9 mouse cellular contexts compared by ENCODE assay signal in the genomic region with DNA sequence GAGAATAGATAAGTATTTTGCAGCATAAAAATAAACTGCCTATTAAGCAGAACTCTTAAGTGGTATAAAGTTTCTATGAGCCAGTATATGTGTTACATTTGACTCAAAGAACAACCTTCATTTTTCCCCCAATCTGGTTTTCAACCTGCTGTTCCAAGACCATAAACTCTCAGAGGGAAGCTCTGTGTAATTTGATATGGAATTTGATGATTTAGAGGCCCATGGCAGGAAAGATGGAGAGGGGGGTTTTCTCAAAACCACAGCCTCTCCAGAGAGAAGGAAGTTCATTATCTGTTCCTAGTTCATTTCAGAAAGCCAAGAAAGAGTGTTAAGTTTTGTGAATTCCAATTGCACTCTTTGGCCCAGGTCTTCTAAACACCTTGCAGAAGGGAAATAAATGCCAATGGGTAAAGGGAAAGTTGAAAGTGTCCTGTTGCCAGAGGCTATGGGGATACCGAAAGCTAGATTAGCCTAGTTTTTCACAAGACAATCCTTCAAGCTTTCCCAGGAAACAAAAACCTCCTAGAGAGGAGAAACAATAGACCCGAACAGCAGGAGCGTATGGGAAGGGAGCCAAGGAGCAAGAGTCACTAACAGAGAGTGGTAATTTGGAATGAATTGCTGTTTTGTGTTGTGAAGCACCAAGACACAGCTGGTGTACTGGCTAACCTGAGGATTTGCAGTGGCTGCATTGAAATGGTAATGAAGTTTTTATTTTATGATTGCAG.
DNase-seq lines count a peak whose midpoint lies in the region.
"Had no signal": no experiment of that assay in that cellular context is flagged by ENCODE, and none has a peak within 500 bp of the region (broad histone marks: within the 10 kb centered on the region; RNA-seq: fewer than 3 reads in every experiment).

No protein-coding gene starts in this region.

- peak; percentile 3 for DNase-seq in adrenal gland, postnatal 10 days
- no peak for DNase-seq in adrenal gland, postnatal 36 days
- DNase-seq in right cerebral cortex, postnatal 10 days (ENCODE audit: low spot score in 2 of 2) = peak; percentile 19 to 26
- DNase-seq in right cerebral cortex, postnatal 25 days = no peak
- DNase-seq in kidney, postnatal 14 days = peak; percentile 35
- DNase-seq in telencephalon, adult 2 months (ENCODE audit: low read depth, low spot score) = peak; percentile 64
- DNase-seq in thymus, adult 18-20 months = no peak
- no peak for DNase-seq in left cerebral cortex, postnatal 14 days (ENCODE audit: low spot score in 2 of 2)
- DNase-seq: cerebellum, adult 11-12 months had no signal

- intact Hi-C loops in left cerebral cortex, postnatal 14 days (cut with DNase I) = loop anchor here (10.0 kb wide), 2 partner anchors 124 to 166 kb away; a partner anchor contains a TSS

Comparison
In these comparisons a context has a peak if more than half of its experiments do, and no peak if none do; other contexts are left out.
1. DNase-seq: peak in adrenal gland, postnatal 10 days (single experiment), right cerebral cortex, postnatal 10 days (2 of 2), kidney, postnatal 14 days (single experiment) and telencephalon, adult 2 months (single experiment); none in adrenal gland, postnatal 36 days (0 of 2), right cerebral cortex, postnatal 25 days (single experiment), thymus, adult 18-20 months (0 of 2) and left cerebral cortex, postnatal 14 days (0 of 2).